Mouse (Mus musculus) brain, embryonic 18.5 days (tissue): ENCODE results near the gene Nup93.

ENCODE experiments used
- DNase-seq: peaks from one replicate; pipeline ENCODE4 v3.0.0-alpha.2; 2012; ENCODE audit warnings: low read depth, low spot score

Nup93 gene

DNA sequence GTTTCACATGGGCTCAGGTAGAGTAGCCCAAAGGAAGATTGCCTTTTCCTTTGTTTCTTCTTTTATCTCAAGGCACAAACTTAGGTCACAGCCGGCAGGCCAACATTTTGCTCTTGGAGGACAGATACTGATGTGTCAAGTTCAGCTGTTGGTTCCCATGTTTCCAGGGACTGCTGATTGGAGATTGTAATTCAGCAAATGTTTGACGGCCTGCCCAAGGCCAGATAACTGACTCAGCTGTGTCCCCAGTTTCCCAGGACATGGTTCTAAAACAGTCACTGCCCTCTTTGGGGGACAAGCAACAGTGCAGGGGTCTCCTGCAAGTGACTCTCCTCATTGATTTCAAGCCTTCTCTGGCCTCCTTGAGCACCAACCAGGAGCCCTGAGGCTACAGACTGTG is 105.7 kb downstream of the Nup93 start:
- DNase-seq, result no peak

DNA sequence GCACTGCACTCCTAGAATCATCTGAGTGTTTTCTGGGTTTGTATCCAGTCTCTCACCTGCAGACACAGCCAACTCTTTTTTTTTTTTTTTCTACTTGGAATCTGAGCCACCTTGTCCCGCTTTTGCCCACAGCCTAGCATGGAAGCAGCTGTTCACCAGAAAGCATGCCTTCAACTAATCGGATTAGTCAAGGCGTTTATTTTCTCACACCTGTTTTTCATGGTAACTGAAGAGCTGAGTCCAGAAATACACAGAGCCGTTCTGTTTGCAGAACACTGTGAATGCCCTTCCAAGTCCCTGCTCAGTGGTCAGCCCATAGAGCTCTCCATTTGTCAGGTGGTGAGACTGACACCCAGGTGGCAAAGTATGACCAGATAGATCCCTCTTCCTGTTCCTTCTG is 107.7 kb downstream of the Nup93 start:
- no peak for DNase-seq

- no peak for DNase-seq
These were observed 108.7 kb downstream of the Nup93 start for GRCm38 (mm10) chr8:94323041-94323440.

DNA sequence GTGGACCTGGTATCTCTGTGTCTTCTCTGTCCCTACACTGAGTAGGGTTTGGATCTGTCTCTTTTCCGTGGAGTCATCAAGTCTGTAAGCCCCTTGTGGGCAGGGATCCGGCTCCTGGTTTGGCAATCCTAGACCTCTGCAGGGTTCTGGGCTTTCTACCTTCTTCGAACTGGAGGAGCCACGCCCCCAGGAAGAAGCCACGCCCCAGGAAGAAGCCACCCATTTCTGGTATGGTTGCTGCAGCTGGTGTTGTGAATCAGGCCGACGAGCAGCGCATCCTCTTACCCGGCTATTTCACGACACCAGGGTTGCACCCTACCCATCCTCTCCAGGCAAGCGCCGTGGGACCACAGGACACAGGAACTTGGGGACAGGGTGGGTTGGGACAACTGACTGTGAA is 109.7 kb downstream of the Nup93 start:
- DNase-seq, result no peak

- DNase-seq, result no peak
These were observed 111.7 kb downstream of the Nup93 start for GRCm38 (mm10) chr8:94326016-94326415.

GRCm38 (mm10) chr8:94328932-94329728 is 114.8 kb downstream of the Nup93 start, which contains the start of gene Slc12a3:
TSS of gene Slc12a3 (plus strand) at chr8:94329201.
- DNase-seq, result no peak

DNA sequence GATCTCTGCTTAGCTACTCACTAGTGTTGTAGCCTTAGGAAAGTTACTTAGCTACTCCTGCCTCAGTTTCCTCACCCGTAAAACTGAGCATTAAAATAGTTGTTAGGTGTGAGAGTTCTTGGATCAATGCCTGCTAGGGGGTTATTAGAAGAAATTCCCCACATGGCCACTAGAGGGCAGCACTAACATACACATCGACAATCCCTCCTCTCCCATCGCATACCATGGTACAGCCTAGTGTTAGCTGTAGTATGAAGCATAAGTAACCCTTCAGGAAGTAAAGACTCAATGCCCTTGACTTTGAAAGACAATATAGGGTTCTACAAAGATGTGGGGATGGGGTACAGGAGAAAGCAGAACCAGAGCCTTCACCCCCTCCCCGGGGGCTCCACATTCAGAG is 116.4 kb downstream of the Nup93 start:
- peak; percentile 42 for DNase-seq

- DNase-seq, result no peak
These were observed 119.0 kb downstream of the Nup93 start for GRCm38 (mm10) chr8:94333345-94333744.

GRCm38 (mm10) chr8:94337559-94337958 is 123.2 kb downstream of the Nup93 start:
- no peak for DNase-seq

GRCm38 (mm10) chr8:94340796-94341195 is 126.4 kb downstream of the Nup93 start:
- no peak for DNase-seq

GRCm38 (mm10) chr8:94342691-94343090 is 128.3 kb downstream of the Nup93 start:
- DNase-seq, result no peak

GRCm38 (mm10) chr8:94343290-94343689 is 128.9 kb downstream of the Nup93 start:
- DNase-seq, result peak; percentile 22

DNA sequence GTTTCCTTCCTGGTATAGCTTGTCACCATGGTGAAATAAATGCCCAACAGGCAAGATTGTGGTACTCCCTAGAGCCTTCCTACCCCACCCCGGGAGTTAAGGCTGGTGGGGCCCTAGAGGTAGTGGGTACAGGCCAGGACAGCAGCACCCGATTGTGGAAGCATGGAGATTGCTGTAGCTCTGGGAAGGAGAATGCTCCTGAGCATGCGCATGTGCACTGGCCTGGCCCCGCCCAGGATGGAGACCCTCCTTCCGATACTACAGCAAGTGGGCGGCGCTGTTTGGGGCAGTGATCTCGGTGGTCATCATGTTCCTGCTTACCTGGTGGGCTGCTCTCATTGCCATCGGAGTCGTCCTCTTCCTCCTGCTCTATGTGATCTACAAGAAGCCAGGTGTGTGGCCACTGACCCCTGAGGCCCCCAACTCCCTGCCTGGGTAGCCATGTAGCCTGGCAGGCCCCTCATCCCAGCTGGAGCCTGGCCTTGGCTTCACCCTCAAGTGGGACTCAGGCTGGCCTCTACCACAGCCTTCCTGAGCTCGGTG is 129.5 kb downstream of the Nup93 start:
- no peak for DNase-seq

DNA sequence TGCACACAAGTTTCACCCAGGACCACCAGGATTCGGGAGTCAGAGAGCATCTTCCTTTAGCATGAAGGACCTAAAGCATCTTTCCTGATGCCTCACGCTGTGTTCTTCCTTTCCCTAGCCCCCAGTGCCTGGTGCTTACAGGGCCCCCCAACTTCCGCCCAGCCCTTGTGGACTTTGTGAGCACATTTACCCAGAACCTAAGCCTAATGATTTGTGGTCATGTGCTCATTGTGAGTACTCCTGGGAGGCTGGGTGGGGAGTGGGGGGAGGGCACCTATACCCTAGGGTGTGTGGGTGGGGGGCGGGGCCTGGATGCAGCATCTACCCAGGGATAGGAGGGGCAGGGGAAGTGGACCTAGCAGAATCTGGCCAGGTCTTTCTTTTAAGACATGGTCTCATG is 131.3 kb downstream of the Nup93 start:
- DNase-seq, result no peak

DNA sequence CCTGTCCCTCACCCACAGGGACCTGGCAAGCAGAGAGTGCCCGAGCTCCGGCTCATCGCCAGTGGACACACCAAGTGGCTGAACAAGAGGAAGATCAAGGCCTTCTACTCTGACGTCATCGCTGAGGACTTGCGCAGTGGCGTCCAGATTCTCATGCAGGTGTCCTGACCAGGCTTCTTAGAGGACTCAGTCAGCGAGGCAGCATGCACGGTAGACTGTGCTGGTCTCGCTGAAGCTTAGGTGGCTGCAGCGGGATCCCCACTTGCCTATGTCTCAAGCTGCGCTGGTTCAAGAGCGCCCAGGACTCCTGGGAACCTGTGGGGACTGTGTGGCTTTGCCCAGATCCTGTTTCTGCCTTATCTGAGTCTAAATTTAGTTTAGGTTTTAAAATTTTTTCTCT is 131.9 kb downstream of the Nup93 start:
- no peak for DNase-seq

GRCm38 (mm10) chr8:94348425-94348824 is 134.1 kb downstream of the Nup93 start:
- no peak for DNase-seq

GRCm38 (mm10) chr8:94354069-94354531 is 139.7 kb downstream of the Nup93 start:
- DNase-seq, result no peak

DNA sequence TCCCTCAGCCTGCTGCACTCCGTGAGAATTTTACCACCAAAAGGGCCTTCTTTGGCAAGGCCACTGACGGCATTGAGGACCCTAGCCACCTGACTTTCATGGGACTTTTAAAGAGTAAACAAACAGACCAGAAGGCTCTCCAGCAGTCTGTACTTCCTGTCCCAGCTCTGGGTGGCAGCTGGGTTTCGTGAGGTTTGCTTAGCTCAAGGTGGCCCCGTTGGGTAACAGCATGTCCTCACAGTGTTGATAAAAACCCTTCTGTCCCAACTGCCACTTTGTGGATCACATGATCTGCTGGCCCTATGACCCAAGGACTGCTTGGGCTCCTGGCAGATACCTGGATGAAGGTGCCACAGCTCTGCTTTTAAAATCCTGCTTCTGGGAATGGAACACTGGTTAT is 140.2 kb downstream of the Nup93 start:
- DNase-seq, result no peak

DNA sequence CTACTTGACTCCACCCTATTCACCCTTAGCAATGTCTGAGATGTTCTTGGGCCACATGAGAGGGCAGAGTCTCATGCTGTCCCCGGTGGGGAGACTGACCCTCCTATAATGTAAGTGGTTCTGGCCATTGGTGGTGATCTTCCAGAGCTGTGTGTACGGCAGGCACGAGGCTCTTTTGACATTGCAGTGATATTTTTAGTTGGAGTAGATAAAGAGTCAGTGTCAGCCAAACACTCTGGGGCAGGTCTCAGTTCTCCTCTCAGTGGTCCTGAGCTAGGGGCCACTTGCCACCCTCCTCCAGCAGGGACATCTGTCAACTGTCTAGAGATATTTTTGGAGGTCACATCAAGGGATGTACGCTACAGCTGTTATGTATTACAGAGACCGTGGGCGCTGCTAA is 142.9 kb downstream of the Nup93 start:
- DNase-seq, result no peak

DNA sequence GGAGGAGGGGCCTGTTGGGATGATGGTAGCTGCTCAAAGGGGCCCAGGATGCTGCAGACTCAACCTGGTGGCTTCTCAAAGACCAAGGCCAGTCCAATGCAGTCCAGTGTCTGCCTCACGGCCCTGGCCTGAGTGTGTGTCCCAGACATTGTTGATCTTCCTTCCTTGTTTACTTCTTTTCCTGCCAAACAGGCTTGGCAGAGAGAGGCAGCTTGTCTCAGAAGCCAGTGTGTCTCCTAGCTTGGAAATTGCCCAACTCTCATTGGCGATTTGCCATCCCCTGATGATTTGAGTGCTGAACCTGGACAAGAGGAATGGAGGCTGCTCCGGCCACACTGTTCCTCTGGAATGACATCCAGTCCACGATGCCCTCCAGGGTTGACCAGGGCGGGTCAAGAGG is 144.2 kb downstream of the Nup93 start:
- peak; percentile 22 for DNase-seq

- DNase-seq, result no peak
These were observed 147.5 kb downstream of the Nup93 start for GRCm38 (mm10) chr8:94361774-94362431.

GRCm38 (mm10) chr8:94362607-94363239 is 148.4 kb downstream of the Nup93 start:
- DNase-seq, result no peak
